Mouse (Mus musculus): ENCODE measurements around the gene Cabcoco1.

DNA sequence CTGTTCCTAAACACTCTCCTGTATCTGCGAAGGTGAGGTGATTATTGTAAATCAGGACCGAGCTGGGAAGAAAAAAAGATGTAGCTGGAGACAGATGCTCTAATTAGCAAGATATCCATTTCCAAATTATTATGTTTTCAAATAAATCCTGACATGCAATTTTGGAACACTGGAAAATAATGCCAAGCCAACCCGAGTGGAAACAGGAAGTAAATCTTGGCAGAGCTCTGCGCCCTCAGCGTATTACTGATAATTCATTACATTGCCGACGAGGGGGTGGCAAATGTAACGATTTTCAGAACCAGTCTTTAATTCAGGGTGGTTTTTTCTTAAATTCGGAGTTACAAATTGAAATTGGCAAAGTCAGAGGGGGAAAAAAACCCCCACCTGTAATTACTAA lies 35.6 kb upstream of the Cabcoco1 start:
- no peak for TF ChIP-seq POLR2A (IDR thresholded peaks at IDR 0.05; ENCODE audit: extremely low read depth, insufficient read depth, low read length)
- no peak for TF ChIP-seq CTCF (IDR thresholded peaks at IDR 0.05; ENCODE audit: extremely low read depth, insufficient read depth, low read length)
